ENCODE assay signal across 9 mouse cellular contexts in genomic region chr9:37247429-37247828, GRCm38 (mm10). TPM values are rescaled to one million over a fixed set of nuclear protein-coding genes. Genes with fewer than 3 reads are reported as not detected.
A peak's percentile ranks its signal among the peaks of the same experiment; 100 is the strongest.
DNase-seq lines count a peak whose midpoint lies in the region; ATAC-seq and TF ChIP-seq lines count a peak whose summit lies in the region.
"Had no signal": no experiment of that assay in that cellular context is flagged by ENCODE, and none has a peak within 500 bp of the region (broad histone marks: within the 10 kb centered on the region; RNA-seq: fewer than 3 reads in every experiment).

No protein-coding gene starts in this region.

- intact Hi-C loops in heart, postnatal 10 days (cut with DNase I) = no loop called here

- H3K27me3 ChIP-seq in hindbrain, embryonic 11.5 days (ENCODE audit: control insufficient read depth, insufficient read depth, low read length) = no peaks in the 10 kb centered on the region
- no peaks in the 10 kb centered on the region for H3K27me3 ChIP-seq in midbrain, postnatal 0 days (ENCODE audit: insufficient read depth, low read length)

- H3K9me3 ChIP-seq in hindbrain, embryonic 11.5 days (ENCODE audit: control insufficient read depth, low read length) = no peaks in the 10 kb centered on the region
- H3K9me3 ChIP-seq in midbrain, postnatal 0 days (ENCODE audit: low read length) = no peaks in the 10 kb centered on the region

- H3K4me1 ChIP-seq in hindbrain, embryonic 11.5 days (replicated peaks; ENCODE audit: control insufficient read depth, insufficient read depth, low read length) = no peaks in the 10 kb centered on the region
- H3K4me1 ChIP-seq in midbrain, postnatal 0 days (ENCODE audit: insufficient read depth, low read length) = no peaks in the 10 kb centered on the region

- H3K36me3 ChIP-seq in hindbrain, embryonic 11.5 days (ENCODE audit: control insufficient read depth, insufficient read depth, low read length) = no peaks in the 10 kb centered on the region
- no peaks in the 10 kb centered on the region for H3K36me3 ChIP-seq in midbrain, postnatal 0 days (ENCODE audit: insufficient read depth, low read length)

- H3K27ac ChIP-seq in hindbrain, embryonic 11.5 days (ENCODE audit: low read depth, low read length) = no peak overlapping the region
- H3K27ac ChIP-seq in midbrain, postnatal 0 days (ENCODE audit: low read depth, low read length) = no peak overlapping the region

- no peak overlapping the region for H3K4me3 ChIP-seq in hindbrain, embryonic 11.5 days (ENCODE audit: low read depth, low read length)
- H3K4me3 ChIP-seq in midbrain, postnatal 0 days (ENCODE audit: low read depth, low read length) = no peak overlapping the region
- H3K4me3 ChIP-seq: myocyte had no signal

- peak; percentile 81 for ATAC-seq in megakaryocyte, adult 5-6 weeks (ENCODE audit: poor library complexity, severe bottlenecking)
- no peak for ATAC-seq in hindbrain, embryonic 11.5 days (ENCODE audit: low FRiP score)
- ATAC-seq in midbrain, postnatal 0 days (ENCODE audit: low FRiP score) = no peak

- DNase-seq in gastrocnemius, postnatal 25 days = peak; percentile 40
- DNase-seq in gastrocnemius, adult 18-20 months (ENCODE audit: low spot score) = no peak
- peak; percentile 70 to 73 for DNase-seq in right cerebral cortex, postnatal 10 days (ENCODE audit: low spot score in 2 of 2)
- no peak for DNase-seq in right cerebral cortex, postnatal 25 days
- DNase-seq in heart, postnatal 10 days = peak; percentile 46 to 48
- DNase-seq in hindbrain, embryonic 11.5 days (ENCODE audit: low spot score) = no peak
- no peak for DNase-seq in midbrain, postnatal 0 days (ENCODE audit: low spot score)

- no peak for TF ChIP-seq CTCF in midbrain, postnatal 0 days (IDR thresholded peaks at IDR 0.05)

- H3K9ac ChIP-seq in hindbrain, embryonic 11.5 days (ENCODE audit: low read depth, low read length) = no peak overlapping the region
- no peak overlapping the region for H3K9ac ChIP-seq in midbrain, postnatal 0 days (replicated peaks; ENCODE audit: low read length, poor library complexity, severe bottlenecking)

- no peak overlapping the region for H3K4me2 ChIP-seq in hindbrain, embryonic 11.5 days (replicated peaks; ENCODE audit: low read depth, low read length)
- no peak overlapping the region for H3K4me2 ChIP-seq in midbrain, postnatal 0 days (ENCODE audit: low read depth, low read length, poor library complexity, severe bottlenecking)

RNA-seq across cellular contexts. Expression of gene Slc37a2, which starts 8.1 kb away (rescaled TPM):
- 1 to 10 TPM in 1 of 2 experiments, under 1 TPM in 1; 0.92 to 1.1 TPM for total RNA-seq in gastrocnemius, postnatal 25 days (2021)
- under 1 TPM; 0.30 to 0.62 TPM for total RNA-seq in gastrocnemius, adult 18-20 months (2021)
- 1 to 10 TPM; 1.4 to 2.1 TPM for total RNA-seq in heart, postnatal 10 days (2021)
- 2.0 and 2.1 TPM in 2 replicates for total RNA-seq in megakaryocyte, adult 5-6 weeks (2015)
- total RNA-seq in megakaryocyte, adult 5-6 weeks (2017) = 3.1 and 3.8 TPM in 2 replicates
- 1.0 and 1.2 TPM in 2 replicates for polyA plus RNA-seq in hindbrain, embryonic 11.5 days (2014; fragmentation: Nextera tagmentation; extraction: Ambion mirVana)
- 3.5 and 4.2 TPM in 2 replicates for total RNA-seq in midbrain, postnatal 0 days (2014; rRNA removed)
- polyA plus RNA-seq in midbrain, postnatal 0 days (2015; fragmentation: Nextera tagmentation; extraction: Ambion mirVana) = 1.1 and 1.2 TPM in 2 replicates

RNA-seq across cellular contexts. Expression of gene Tmem218, which starts 39.4 kb away (rescaled TPM):
- total RNA-seq in gastrocnemius, postnatal 25 days (2021) = 1 to 10 TPM; 2.3 to 3.1 TPM
- total RNA-seq in gastrocnemius, adult 18-20 months (2021) = 1 to 10 TPM; 2.6 to 3.1 TPM
- 1 to 10 TPM; 6.2 to 6.4 TPM for total RNA-seq in heart, postnatal 10 days (2021)
- total RNA-seq in megakaryocyte, adult 5-6 weeks (2015) = 2.5 and 2.8 TPM in 2 replicates
- total RNA-seq in megakaryocyte, adult 5-6 weeks (2017) = 0.98 and 1.3 TPM in 2 replicates
- 16.0 and 16.1 TPM in 2 replicates for polyA plus RNA-seq in hindbrain, embryonic 11.5 days (2014; fragmentation: Nextera tagmentation; extraction: Ambion mirVana)
- total RNA-seq in midbrain, postnatal 0 days (2014; rRNA removed) = 4.9 and 5.9 TPM in 2 replicates
- 9.9 TPM in 2 replicates for polyA plus RNA-seq in midbrain, postnatal 0 days (2015; fragmentation: Nextera tagmentation; extraction: Ambion mirVana)

Comparison
In these comparisons a context has a peak if more than half of its experiments do, and no peak if none do; other contexts are left out.
1. DNase-seq: peak in gastrocnemius, postnatal 25 days (single experiment), right cerebral cortex, postnatal 10 days (2 of 2) and heart, postnatal 10 days (2 of 2); none in gastrocnemius, adult 18-20 months (single experiment), right cerebral cortex, postnatal 25 days (single experiment), hindbrain, embryonic 11.5 days (single experiment) and midbrain, postnatal 0 days (single experiment).